Mouse (Mus musculus): ENCODE measurements around the gene Kcnj5. TPM values are rescaled to one million over a fixed set of nuclear protein-coding genes. Genes with fewer than 3 reads are reported as not detected.

Gene Kcnj5
- polyA plus RNA-seq, 1 experiment: not detected

DNA sequence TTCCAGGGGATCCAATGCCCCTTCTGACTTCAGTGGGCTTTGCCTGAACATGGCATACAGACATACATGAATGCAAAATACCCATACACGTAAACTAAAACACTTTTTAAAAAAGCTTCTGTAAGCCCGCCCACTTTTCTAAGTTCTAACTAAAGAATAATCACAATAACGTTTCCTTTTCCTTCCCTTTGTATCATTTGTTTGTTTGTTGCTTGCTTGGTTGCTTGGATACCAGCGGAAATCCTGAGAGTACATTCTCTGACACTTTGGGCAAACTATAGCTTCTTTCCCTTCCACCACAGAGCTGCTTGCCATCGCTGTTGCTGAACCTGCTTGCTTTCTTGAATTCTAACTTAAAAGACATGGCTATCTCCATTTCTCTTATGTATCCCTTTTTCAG is 13.0 kb downstream of the Kcnj5 start:
- TF ChIP-seq TCF12 (IDR thresholded peaks at IDR 0.05; ENCODE audit: insufficient read depth, poor library complexity, severe bottlenecking) (no peak), MAX (IDR thresholded peaks at IDR 0.05; ENCODE audit: low read depth) (no peak), MYOD1 (IDR thresholded peaks at IDR 0.05; ENCODE audit: control insufficient read depth in 1 of 3, insufficient read length in 2 of 3, low read depth in 2 of 3) (no peak), E2F4 (IDR thresholded peaks at IDR 0.05; ENCODE audit: insufficient read depth) (no peak), SRF (IDR thresholded peaks at IDR 0.05; ENCODE audit: control insufficient read depth, insufficient read length, low read depth) (no peak), POLR2AphosphoS2 (IDR thresholded peaks at IDR 0.05; ENCODE audit: insufficient read length, low read depth) (no peak), TCF3 (IDR thresholded peaks at IDR 0.05; ENCODE audit: insufficient read length, low read depth) (no peak), MYOG (IDR thresholded peaks at IDR 0.05; ENCODE audit: control insufficient read depth in 1 of 3, insufficient read depth in 1 of 3, insufficient read length in 2 of 3, low read depth in 2 of 3) (no peak), USF1 (IDR thresholded peaks at IDR 0.05; ENCODE audit: low read depth) (no peak), CEBPB (IDR thresholded peaks at IDR 0.05; ENCODE audit: insufficient read depth, poor library complexity, severe bottlenecking) (no peak), POLR2A (IDR thresholded peaks at IDR 0.05; ENCODE audit: insufficient read length, low read depth) (no peak), REST (IDR thresholded peaks at IDR 0.05; ENCODE audit: insufficient read depth, insufficient read length) (no peak)
- Histone ChIP-seq H3K36me3 (ENCODE audit: control insufficient read depth, insufficient read depth) (no peaks in the 10 kb centered on the region), H3K27me3 (ENCODE audit: control insufficient read depth, insufficient read depth, insufficient read length) (peaks cover 8% of the 10 kb centered on the region), H3K4me3 (no peak overlapping the region), H3K4me2 (ENCODE audit: low read depth) (no peak overlapping the region), H3ac (ENCODE audit: control insufficient read depth, insufficient read length) (no peak overlapping the region), H3K79me2 (ENCODE audit: control insufficient read depth, insufficient read depth) (no peaks in the 10 kb centered on the region)

GRCm38 (mm10) chr9:32328777-32329176 is 15.4 kb downstream of the Kcnj5 start:
- no peak overlapping the region for H3K4me3 ChIP-seq
- no peaks in the 10 kb centered on the region for H3K36me3 ChIP-seq (ENCODE audit: control insufficient read depth, insufficient read depth)
- TF ChIP-seq TCF3 (IDR thresholded peaks at IDR 0.05; ENCODE audit: insufficient read length, low read depth): no peak
- TF ChIP-seq POLR2A (IDR thresholded peaks at IDR 0.05; ENCODE audit: insufficient read length, low read depth): no peak
- TF ChIP-seq E2F4 (IDR thresholded peaks at IDR 0.05; ENCODE audit: insufficient read depth): no peak
- no peak for TF ChIP-seq SRF (IDR thresholded peaks at IDR 0.05; ENCODE audit: control insufficient read depth, insufficient read length, low read depth)
- H3K79me2 ChIP-seq (ENCODE audit: control insufficient read depth, insufficient read depth): no peaks in the 10 kb centered on the region
- no peak overlapping the region for H3ac ChIP-seq (ENCODE audit: control insufficient read depth, insufficient read length)
- H3K4me2 ChIP-seq (ENCODE audit: low read depth): no peak overlapping the region
- H3K27me3 ChIP-seq (ENCODE audit: control insufficient read depth, insufficient read depth, insufficient read length): no peaks in the 10 kb centered on the region

GRCm38 (mm10) chr9:32323610-32324009 is 20.5 kb downstream of the Kcnj5 start:
- H3K4me3 ChIP-seq: no peak overlapping the region
- no peaks in the 10 kb centered on the region for H3K36me3 ChIP-seq (ENCODE audit: control insufficient read depth, insufficient read depth)
- H3K4me2 ChIP-seq (ENCODE audit: low read depth): no peak overlapping the region
- peaks cover 5% of the 10 kb centered on the region for H3K27me3 ChIP-seq (ENCODE audit: control insufficient read depth, insufficient read depth, insufficient read length)
- no peak for TF ChIP-seq MYOG (IDR thresholded peaks at IDR 0.05; ENCODE audit: control insufficient read depth in 1 of 3, insufficient read depth in 1 of 3, insufficient read length in 2 of 3, low read depth in 2 of 3)
- TF ChIP-seq TCF3 (IDR thresholded peaks at IDR 0.05; ENCODE audit: insufficient read length, low read depth): no peak
- no peak for TF ChIP-seq MAX (IDR thresholded peaks at IDR 0.05; ENCODE audit: low read depth)
- TF ChIP-seq POLR2AphosphoS2 (IDR thresholded peaks at IDR 0.05; ENCODE audit: insufficient read length, low read depth): no peak
- no peak for TF ChIP-seq REST (IDR thresholded peaks at IDR 0.05; ENCODE audit: insufficient read depth, insufficient read length)
- TF ChIP-seq CEBPB (IDR thresholded peaks at IDR 0.05; ENCODE audit: insufficient read depth, poor library complexity, severe bottlenecking): no peak
- no peak for TF ChIP-seq SRF (IDR thresholded peaks at IDR 0.05; ENCODE audit: control insufficient read depth, insufficient read length, low read depth)
- TF ChIP-seq E2F4 (IDR thresholded peaks at IDR 0.05; ENCODE audit: insufficient read depth): no peak
- TF ChIP-seq MYOD1 (IDR thresholded peaks at IDR 0.05; ENCODE audit: control insufficient read depth in 1 of 3, insufficient read length in 2 of 3, low read depth in 2 of 3): no peak
- no peak for TF ChIP-seq TCF12 (IDR thresholded peaks at IDR 0.05; ENCODE audit: insufficient read depth, poor library complexity, severe bottlenecking)
- TF ChIP-seq POLR2A (IDR thresholded peaks at IDR 0.05; ENCODE audit: insufficient read length, low read depth): no peak
- no peak for TF ChIP-seq USF1 (IDR thresholded peaks at IDR 0.05; ENCODE audit: low read depth)
- H3K79me2 ChIP-seq (ENCODE audit: control insufficient read depth, insufficient read depth): no peaks in the 10 kb centered on the region
- no peak overlapping the region for H3ac ChIP-seq (ENCODE audit: control insufficient read depth, insufficient read length)

DNA sequence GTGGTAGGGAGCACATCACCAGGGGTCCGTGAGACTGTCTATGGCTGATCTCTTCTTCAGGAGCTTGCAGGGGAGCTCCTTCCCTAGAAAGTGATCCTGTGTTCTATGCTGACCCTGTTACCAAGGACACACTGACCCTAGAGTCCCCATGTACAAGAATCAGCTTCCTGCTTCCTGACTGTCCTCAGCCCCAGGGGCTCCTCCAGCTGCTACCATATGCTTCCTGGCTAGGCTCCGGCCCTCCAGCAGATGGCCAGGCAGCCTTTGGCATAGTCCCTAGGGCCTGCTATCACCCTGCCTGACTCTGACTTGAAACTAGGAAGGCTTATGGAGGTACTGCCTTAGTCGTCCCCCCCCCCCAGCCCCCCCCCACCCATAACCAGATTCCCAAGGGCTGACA is 24.0 kb downstream of the Kcnj5 start:
- H3K79me2 ChIP-seq (ENCODE audit: control insufficient read depth, insufficient read depth): no peaks in the 10 kb centered on the region
- no peaks in the 10 kb centered on the region for H3K36me3 ChIP-seq (ENCODE audit: control insufficient read depth, insufficient read depth)
- H3K4me3 ChIP-seq: no peak overlapping the region
- H3ac ChIP-seq (ENCODE audit: control insufficient read depth, insufficient read length): no peak overlapping the region
- TF ChIP-seq POLR2AphosphoS2 (IDR thresholded peaks at IDR 0.05; ENCODE audit: insufficient read length, low read depth) (no peak), MYOG (IDR thresholded peaks at IDR 0.05; ENCODE audit: control insufficient read depth in 1 of 3, insufficient read depth in 1 of 3, insufficient read length in 2 of 3, low read depth in 2 of 3) (no peak), CEBPB (IDR thresholded peaks at IDR 0.05; ENCODE audit: insufficient read depth, poor library complexity, severe bottlenecking) (no peak), MAX (IDR thresholded peaks at IDR 0.05; ENCODE audit: low read depth) (no peak), TCF3 (IDR thresholded peaks at IDR 0.05; ENCODE audit: insufficient read length, low read depth) (no peak), REST (IDR thresholded peaks at IDR 0.05; ENCODE audit: insufficient read depth, insufficient read length) (no peak)
- peaks cover 5% of the 10 kb centered on the region for H3K27me3 ChIP-seq (ENCODE audit: control insufficient read depth, insufficient read depth, insufficient read length)
- no peak overlapping the region for H3K4me2 ChIP-seq (ENCODE audit: low read depth)

DNA sequence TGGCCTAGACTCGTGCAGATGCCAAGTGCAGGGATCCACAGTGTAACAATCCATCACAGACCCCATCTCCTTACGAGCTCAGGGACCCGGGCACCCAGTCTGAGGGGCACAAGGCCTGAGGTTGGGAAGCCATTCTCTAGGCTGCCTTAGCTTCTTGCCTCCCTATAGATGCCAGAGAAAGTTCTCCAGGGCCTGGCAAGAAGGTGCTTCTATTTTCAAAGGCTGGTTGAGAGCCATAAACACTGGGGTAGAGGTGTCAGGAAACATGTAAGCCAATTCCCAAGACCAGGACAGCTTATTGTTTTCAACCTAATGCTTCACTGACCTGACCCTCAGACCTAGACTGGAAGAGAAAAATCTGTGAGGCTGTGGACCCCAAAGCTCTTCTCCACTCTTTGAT is 28.2 kb downstream of the Kcnj5 start:
- Histone ChIP-seq H3K36me3 (ENCODE audit: control insufficient read depth, insufficient read depth) (no peaks in the 10 kb centered on the region), H3K79me2 (ENCODE audit: control insufficient read depth, insufficient read depth) (no peaks in the 10 kb centered on the region), H3K4me2 (ENCODE audit: low read depth) (no peak overlapping the region), H3K4me3 (no peak overlapping the region), H3ac (ENCODE audit: control insufficient read depth, insufficient read length) (no peak overlapping the region), H3K27me3 (ENCODE audit: control insufficient read depth, insufficient read depth, insufficient read length) (peaks cover 12% of the 10 kb centered on the region)
- TF ChIP-seq SRF (IDR thresholded peaks at IDR 0.05; ENCODE audit: control insufficient read depth, insufficient read length, low read depth) (no peak), MYOG (IDR thresholded peaks at IDR 0.05; ENCODE audit: control insufficient read depth in 1 of 3, insufficient read depth in 1 of 3, insufficient read length in 2 of 3, low read depth in 2 of 3) (no peak), TCF12 (IDR thresholded peaks at IDR 0.05; ENCODE audit: insufficient read depth, poor library complexity, severe bottlenecking) (no peak), E2F4 (IDR thresholded peaks at IDR 0.05; ENCODE audit: insufficient read depth) (no peak), POLR2AphosphoS2 (IDR thresholded peaks at IDR 0.05; ENCODE audit: insufficient read length, low read depth) (no peak), TCF3 (IDR thresholded peaks at IDR 0.05; ENCODE audit: insufficient read length, low read depth) (no peak), MYOD1 (IDR thresholded peaks at IDR 0.05; ENCODE audit: control insufficient read depth in 1 of 3, insufficient read length in 2 of 3, low read depth in 2 of 3) (no peak), POLR2A (IDR thresholded peaks at IDR 0.05; ENCODE audit: insufficient read length, low read depth) (no peak), MAX (IDR thresholded peaks at IDR 0.05; ENCODE audit: low read depth) (no peak), USF1 (IDR thresholded peaks at IDR 0.05; ENCODE audit: low read depth) (no peak), REST (IDR thresholded peaks at IDR 0.05; ENCODE audit: insufficient read depth, insufficient read length) (no peak), CEBPB (IDR thresholded peaks at IDR 0.05; ENCODE audit: insufficient read depth, poor library complexity, severe bottlenecking) (no peak)

Data from myocyte (in vitro differentiated cells).